Mouse (Mus musculus): ENCODE results near the gene Mrpl55. TPM values are rescaled to one million over a fixed set of nuclear protein-coding genes. Genes with fewer than 3 reads are reported as not detected.
A peak's percentile ranks its signal among the peaks of the same experiment; 100 is the strongest.

Gene Mrpl55
- polyA plus RNA-seq (2015; fragmentation: Nextera tagmentation; extraction: Ambion mirVana): 90.7 and 97.1 TPM in 2 replicates

- peak; percentile 79 for ATAC-seq (ENCODE audit: insufficient number of reproducible peaks, insufficient read depth, low FRiP score, low TSS enrichment, low read depth)
- WGBS: under 1% methylated on average over 63 of the region's 63 CpGs
- Histone ChIP-seq H3K27me3 (no peaks in the 10 kb centered on the region), H3K9ac (peak within 1 kb of the TSS; percentile 87), H3K27ac (peak within 1 kb of the TSS; percentile 81), H3K4me2 (peak within 1 kb of the TSS; percentile 83), H3K4me3 (peak within 1 kb of the TSS; percentile 86), H3K9me3 (no peaks in the 10 kb centered on the region), H3K4me1 (peaks cover 13% of the 10 kb centered on the region), H3K36me3 (peaks cover 47% of the 10 kb centered on the region)
Observed at GRCm38 (mm10) chr11:59202081-59202995, at the start of gene Mrpl55. Gene Mrpl55, plus strand, starts transcription at chr11:59202486.

- peaks cover 24% of the 10 kb centered on the region for H3K36me3 ChIP-seq
- H3K9ac ChIP-seq: no peak overlapping the region
- H3K9me3 ChIP-seq: no peaks in the 10 kb centered on the region
- no peak overlapping the region for H3K27ac ChIP-seq
- no peak overlapping the region for H3K4me3 ChIP-seq
- no peak overlapping the region for H3K4me2 ChIP-seq
- ATAC-seq (ENCODE audit: insufficient number of reproducible peaks, insufficient read depth, low FRiP score, low TSS enrichment, low read depth): no peak
- no peaks in the 10 kb centered on the region for H3K27me3 ChIP-seq
- H3K4me1 ChIP-seq: no peaks in the 10 kb centered on the region
- WGBS: 86% methylated on average over 7 of the region's 7 CpGs
Observed at GRCm38 (mm10) chr11:59154220-59154619, 48.1 kb upstream of the Mrpl55 start.

GRCm38 (mm10) chr11:59155900-59156299 lies 46.4 kb upstream of the Mrpl55 start:
- ATAC-seq (ENCODE audit: insufficient number of reproducible peaks, insufficient read depth, low FRiP score, low TSS enrichment, low read depth): no peak
- Histone ChIP-seq H3K27ac (no peak overlapping the region), H3K4me1 (no peaks in the 10 kb centered on the region), H3K27me3 (no peaks in the 10 kb centered on the region), H3K9me3 (no peaks in the 10 kb centered on the region), H3K4me2 (no peak overlapping the region), H3K9ac (no peak overlapping the region; the same call in 1 of the 2 replicates), H3K36me3 (peaks cover 24% of the 10 kb centered on the region), H3K4me3 (no peak overlapping the region)
- WGBS: 88% methylated on average over 5 of the region's 5 CpGs

- Histone ChIP-seq H3K4me1 (peaks cover 13% of the 10 kb centered on the region), H3K27me3 (no peaks in the 10 kb centered on the region), H3K9ac (0 out of 2 replicates have a peak overlapping the region, but pooled peaks have one; percentile 27), H3K4me2 (no peak overlapping the region), H3K36me3 (peaks cover 24% of the 10 kb centered on the region), H3K27ac (no peak overlapping the region), H3K9me3 (no peaks in the 10 kb centered on the region), H3K4me3 (no peak overlapping the region)
- 93% methylated on average over 13 of the region's 13 CpGs for WGBS
- no peak for ATAC-seq (ENCODE audit: insufficient number of reproducible peaks, insufficient read depth, low FRiP score, low TSS enrichment, low read depth)
Observed at GRCm38 (mm10) chr11:59159099-59159498, 43.2 kb upstream of the Mrpl55 start.

- Histone ChIP-seq H3K4me3 (no peak overlapping the region), H3K27ac (no peak overlapping the region), H3K36me3 (peaks cover 24% of the 10 kb centered on the region), H3K9ac (0 out of 2 replicates have a peak overlapping the region, but pooled peaks have one; percentile 27), H3K4me2 (no peak overlapping the region), H3K4me1 (peaks cover 15% of the 10 kb centered on the region), H3K9me3 (no peaks in the 10 kb centered on the region), H3K27me3 (no peaks in the 10 kb centered on the region)
- WGBS: 86% methylated on average over 4 of the region's 4 CpGs
- no peak for ATAC-seq (ENCODE audit: insufficient number of reproducible peaks, insufficient read depth, low FRiP score, low TSS enrichment, low read depth)
Observed at GRCm38 (mm10) chr11:59159558-59159957, 42.7 kb upstream of the Mrpl55 start.

- peaks cover 21% of the 10 kb centered on the region for H3K36me3 ChIP-seq
- no peak for ATAC-seq (ENCODE audit: insufficient number of reproducible peaks, insufficient read depth, low FRiP score, low TSS enrichment, low read depth)
- no peak overlapping the region for H3K4me3 ChIP-seq
- H3K4me1 ChIP-seq: peaks cover 15% of the 10 kb centered on the region
- H3K4me2 ChIP-seq: no peak overlapping the region
- no peak overlapping the region for H3K27ac ChIP-seq
- H3K27me3 ChIP-seq: no peaks in the 10 kb centered on the region
- WGBS: 75% methylated on average over 5 of the region's 5 CpGs
- H3K9me3 ChIP-seq: no peaks in the 10 kb centered on the region
- no peak overlapping the region for H3K9ac ChIP-seq
Observed at GRCm38 (mm10) chr11:59161398-59161797, 40.9 kb upstream of the Mrpl55 start.

DNA sequence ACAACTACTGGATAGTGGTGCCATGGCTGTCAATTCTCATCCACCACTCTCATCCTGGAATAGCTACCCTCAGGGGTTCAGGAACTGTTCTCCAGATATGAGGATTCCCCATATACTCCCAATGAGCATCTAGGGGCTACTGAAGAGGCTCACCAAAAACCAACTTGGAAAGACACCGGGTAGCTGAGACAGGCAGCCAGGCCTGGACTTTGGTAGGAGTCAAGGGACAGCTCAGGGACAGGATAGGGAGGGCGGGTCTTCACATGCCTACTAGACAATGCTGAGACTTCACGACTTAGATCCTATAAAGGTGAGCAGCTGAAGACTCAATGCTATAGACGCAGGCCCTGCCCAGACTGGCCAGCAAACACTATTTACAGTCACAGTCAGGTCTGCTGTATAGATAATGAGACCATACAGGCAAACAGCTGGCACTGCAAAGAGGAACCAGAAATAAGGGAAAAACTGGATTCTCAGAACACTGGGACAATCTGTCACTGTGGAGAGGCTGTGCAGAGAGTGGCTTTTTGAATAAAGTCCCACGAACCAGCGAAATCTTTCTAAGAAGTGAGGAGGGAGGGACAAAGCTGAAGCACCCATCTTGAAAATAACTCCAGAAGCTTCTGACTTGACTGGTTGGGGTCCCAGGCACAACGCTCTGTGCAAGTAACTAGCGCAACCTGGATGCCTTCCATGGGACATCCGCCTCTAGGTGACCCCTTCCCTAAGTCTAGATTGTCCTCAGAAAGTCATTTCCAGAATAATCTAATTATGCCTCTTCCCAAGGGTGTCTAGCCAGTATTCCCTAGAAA lies 39.6 kb upstream of the Mrpl55 start:
- ATAC-seq (ENCODE audit: insufficient number of reproducible peaks, insufficient read depth, low FRiP score, low TSS enrichment, low read depth): no peak
- peak overlapping the region; percentile 88 for H3K9ac ChIP-seq
- 63% methylated on average over 9 of the region's 9 CpGs for WGBS
- peak overlapping the region; percentile 69 for H3K4me2 ChIP-seq
- H3K4me3 ChIP-seq: peak overlapping the region; percentile 77
- no peaks in the 10 kb centered on the region for H3K27me3 ChIP-seq
- H3K36me3 ChIP-seq: peaks cover 13% of the 10 kb centered on the region
- H3K4me1 ChIP-seq: peaks cover 15% of the 10 kb centered on the region
- no peaks in the 10 kb centered on the region for H3K9me3 ChIP-seq
- H3K27ac ChIP-seq: peak overlapping the region; percentile 99

DNA sequence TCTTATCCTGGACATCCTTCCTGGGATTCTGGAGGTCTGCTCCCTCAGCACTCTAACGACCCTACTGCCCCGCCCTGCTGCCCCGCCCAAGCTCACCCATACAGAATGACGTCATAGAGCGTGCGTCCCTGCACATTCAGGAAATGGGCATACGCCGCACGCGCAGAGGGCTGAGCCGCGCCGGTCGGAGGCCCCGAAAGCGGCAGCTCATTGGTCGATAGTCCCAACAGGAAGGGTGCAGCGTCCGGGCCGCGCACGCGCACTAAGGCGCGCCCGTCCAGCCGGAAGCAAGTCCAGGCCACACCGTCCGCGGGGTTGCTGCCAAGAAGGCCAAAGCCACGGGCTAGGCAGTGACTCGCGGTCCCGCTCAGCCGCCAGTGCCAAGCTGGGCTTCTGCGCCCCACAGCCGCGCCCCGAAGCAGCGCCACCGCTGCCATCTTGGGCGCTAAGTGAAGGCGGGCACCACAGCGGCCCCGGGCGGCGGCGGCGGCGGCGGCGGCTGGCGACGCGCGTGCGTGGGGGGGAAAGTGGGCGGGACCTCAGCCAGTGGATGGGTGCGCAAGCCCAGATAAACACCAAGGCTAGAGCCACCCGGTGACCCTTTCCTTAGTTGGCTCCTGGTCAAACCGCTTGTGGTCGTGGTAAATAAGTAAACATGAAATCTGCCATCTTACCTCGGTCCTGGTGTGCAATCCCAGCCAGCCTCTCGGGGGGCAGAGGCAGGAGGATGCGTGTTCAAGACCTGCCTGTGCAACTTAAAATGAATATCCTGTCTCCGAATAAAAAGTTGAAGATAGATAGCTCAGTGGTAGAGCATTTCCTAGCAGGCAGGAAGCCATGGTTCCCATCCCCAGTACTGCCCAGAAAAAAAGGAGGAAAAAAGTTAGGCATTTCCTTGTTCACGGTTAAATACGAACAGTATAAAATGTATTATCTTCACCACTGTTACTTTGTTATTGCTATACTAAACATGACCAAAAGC lies 38.7 kb upstream of the Mrpl55 start, which contains the start of gene Iba57:
Gene Iba57, minus strand, starts transcription at position 485 of the 982 bp plus-strand sequence.
- 3% methylated on average over 68 of the region's 68 CpGs for WGBS
- Histone ChIP-seq H3K36me3 (peaks cover 5% of the 10 kb centered on the region; the same call in 1 of the 2 replicates), H3K9me3 (no peaks in the 10 kb centered on the region), H3K4me2 (peak within 1 kb of the TSS; percentile 69), H3K4me3 (peak within 1 kb of the TSS; percentile 77), H3K4me1 (peaks cover 15% of the 10 kb centered on the region), H3K9ac (peak within 1 kb of the TSS; percentile 88), H3K27ac (peak within 1 kb of the TSS; percentile 99), H3K27me3 (no peaks in the 10 kb centered on the region)
- ATAC-seq (ENCODE audit: insufficient number of reproducible peaks, insufficient read depth, low FRiP score, low TSS enrichment, low read depth): peak; percentile 97

- Histone ChIP-seq H3K4me2 (peak overlapping the region; percentile 69; the same call in 1 of the 2 replicates), H3K36me3 (no peaks in the 10 kb centered on the region), H3K27me3 (no peaks in the 10 kb centered on the region), H3K27ac (peak overlapping the region; percentile 99; the same call in 1 of the 2 replicates), H3K4me1 (peaks cover 15% of the 10 kb centered on the region), H3K9me3 (no peaks in the 10 kb centered on the region), H3K4me3 (peak overlapping the region; percentile 77), H3K9ac (no peak overlapping the region)
- WGBS: 86% methylated on average over 9 of the region's 9 CpGs
- ATAC-seq (ENCODE audit: insufficient number of reproducible peaks, insufficient read depth, low FRiP score, low TSS enrichment, low read depth): no peak
Observed at GRCm38 (mm10) chr11:59164384-59164783, 37.9 kb upstream of the Mrpl55 start.

DNA sequence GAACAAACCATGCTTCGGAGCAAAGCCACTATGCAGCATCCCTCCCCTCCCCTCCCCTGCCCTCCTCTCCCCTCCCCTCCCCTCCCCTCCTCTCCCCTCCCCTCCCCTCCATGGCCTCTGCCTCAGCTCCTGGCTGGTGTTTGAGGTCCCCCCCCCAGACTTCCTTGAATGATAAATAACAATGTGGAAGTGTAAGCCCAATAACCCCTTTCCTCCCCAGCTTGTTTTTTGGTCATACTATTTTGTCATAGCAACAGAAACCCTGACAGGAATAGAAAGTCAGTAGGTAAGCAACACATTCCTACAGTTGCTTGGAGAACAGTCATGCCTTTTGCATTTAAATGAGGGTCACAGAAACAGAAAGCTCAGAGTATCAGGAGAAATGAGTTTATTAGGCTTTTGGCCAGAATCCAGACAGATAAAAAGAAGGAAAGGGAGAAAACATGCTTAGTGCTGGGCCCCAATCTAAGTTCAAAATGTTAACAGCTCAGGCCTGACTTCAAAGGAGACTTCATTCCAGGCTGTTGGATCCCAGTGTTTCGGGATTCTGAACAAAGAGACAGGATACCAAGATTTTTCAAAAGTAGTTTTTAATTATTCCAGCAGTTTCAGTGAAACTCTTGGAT lies 36.6 kb upstream of the Mrpl55 start:
- Histone ChIP-seq H3K27ac (no peak overlapping the region), H3K36me3 (no peaks in the 10 kb centered on the region), H3K9me3 (no peaks in the 10 kb centered on the region), H3K4me3 (no peak overlapping the region), H3K9ac (no peak overlapping the region), H3K4me2 (no peak overlapping the region), H3K27me3 (no peaks in the 10 kb centered on the region), H3K4me1 (peaks cover 15% of the 10 kb centered on the region)
- WGBS: 75% methylated on average over 2 of the region's 2 CpGs
- no peak for ATAC-seq (ENCODE audit: insufficient number of reproducible peaks, insufficient read depth, low FRiP score, low TSS enrichment, low read depth)

Data from embryonic facial prominence, embryonic 13.5 days (tissue).